Mouse (Mus musculus) forebrain, embryonic 15.5 days (tissue): ENCODE data around the gene Sparcl1. TPM values are rescaled to one million over a fixed set of nuclear protein-coding genes. Genes with fewer than 3 reads are reported as not detected.

ENCODE experiments used
- ATAC-seq: fragments of 200-750 bp; cut with Nextera tagmentation; replicated peaks from 2 replicates; pipeline ENCODE4 v1.8.0; 2017; ENCODE audit warnings: mild to moderate bottlenecking, moderate TSS enrichment, moderate library complexity
- H3K27ac ChIP-seq: fragments of 300-500 bp; sonication (generic); replicated peaks from 2 replicates; pipeline ENCODE4 v1.5.1; 2015; ENCODE audit warnings: mild to moderate bottlenecking, inconsistent platforms
- H3K27me3 ChIP-seq: fragments of 300-500 bp; sonication (generic); 2 replicates; pipeline ENCODE4 v1.6.1; 2015; ENCODE audit warnings: inconsistent platforms
- H3K36me3 ChIP-seq: fragments of 300-500 bp; sonication (generic); 2 replicates; pipeline ENCODE4 v1.6.1; 2015; ENCODE audit warnings: mild to moderate bottlenecking, inconsistent platforms
- H3K4me1 ChIP-seq: fragments of 300-500 bp; sonication (generic); 2 replicates; pipeline ENCODE4 v1.6.1; 2015; ENCODE audit warnings: inconsistent platforms
- H3K4me2 ChIP-seq: fragments of 300-500 bp; sonication (generic); replicated peaks from 2 replicates; pipeline ENCODE4 v1.6.1; 2015; ENCODE audit warnings: mild to moderate bottlenecking, inconsistent platforms
- H3K4me3 ChIP-seq: fragments of 300-500 bp; sonication (generic); 2 replicates; pipeline ENCODE4 v1.5.1; 2015; ENCODE audit warnings: mild to moderate bottlenecking, inconsistent platforms
- H3K9ac ChIP-seq: fragments of 300-500 bp; sonication (generic); replicated peaks from 2 replicates; pipeline ENCODE4 v1.6.1; 2015; ENCODE audit warnings: mild to moderate bottlenecking, inconsistent platforms
- H3K9me3 ChIP-seq: fragments of 300-500 bp; sonication (generic); 2 replicates; pipeline ENCODE4 v1.6.1; 2016; ENCODE audit warnings: inconsistent platforms
- WGBS: fragments of 180-500 bp; shearing (Covaris S2); methylation state at CpG from one replicate; pipeline ENCODE4 v1.1.7; 2015; ENCODE audit warnings: mixed read lengths; 5-methylcytosine and 5-hydroxymethylcytosine counted together
- polyA plus RNA-seq: library from polyadenylated mRNA; unstranded; fragments of >200 nt; fragmentation: Nextera tagmentation; extraction: Ambion mirVana; gene quantifications from 2 replicates; pipeline ENCODE4 v1.2.1, GENCODE M21; 2015

Sparcl1 gene
- polyA plus RNA-seq, 1 experiment from 2014 or later, result 92.8 TPM

DNA sequence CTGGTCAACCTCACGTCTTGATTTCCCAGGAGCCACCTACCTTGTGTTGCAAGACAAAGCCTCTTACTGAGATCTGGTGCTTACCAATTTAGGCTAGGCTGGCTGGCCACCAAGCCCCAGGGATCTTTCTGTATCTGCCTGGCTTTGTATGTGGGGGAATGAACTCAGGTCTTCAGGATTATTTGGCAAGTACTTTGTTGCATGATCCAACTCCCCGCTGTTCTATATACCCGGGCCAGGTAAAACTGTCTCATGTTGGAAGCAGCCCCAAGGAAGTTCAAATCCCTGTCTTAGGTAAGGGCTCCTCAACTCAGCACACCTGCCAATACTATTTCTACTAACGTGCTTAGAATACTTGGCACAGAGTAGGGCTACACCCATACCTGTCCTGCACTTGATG lies 17.4 kb upstream of the Sparcl1 start:
- no peak overlapping the region for H3K9ac ChIP-seq
- H3K36me3 ChIP-seq, result no peaks in the 10 kb centered on the region
- H3K27ac ChIP-seq, result no peak overlapping the region
- H3K4me2 ChIP-seq, result no peak overlapping the region
- H3K27me3 ChIP-seq, result no peaks in the 10 kb centered on the region
- H3K9me3 ChIP-seq, result no peaks in the 10 kb centered on the region
- WGBS, result 88% methylated on average over 4 of the region's 4 CpGs
- no peaks in the 10 kb centered on the region for H3K4me1 ChIP-seq
- H3K4me3 ChIP-seq, result no peak overlapping the region
- no peak for ATAC-seq

DNA sequence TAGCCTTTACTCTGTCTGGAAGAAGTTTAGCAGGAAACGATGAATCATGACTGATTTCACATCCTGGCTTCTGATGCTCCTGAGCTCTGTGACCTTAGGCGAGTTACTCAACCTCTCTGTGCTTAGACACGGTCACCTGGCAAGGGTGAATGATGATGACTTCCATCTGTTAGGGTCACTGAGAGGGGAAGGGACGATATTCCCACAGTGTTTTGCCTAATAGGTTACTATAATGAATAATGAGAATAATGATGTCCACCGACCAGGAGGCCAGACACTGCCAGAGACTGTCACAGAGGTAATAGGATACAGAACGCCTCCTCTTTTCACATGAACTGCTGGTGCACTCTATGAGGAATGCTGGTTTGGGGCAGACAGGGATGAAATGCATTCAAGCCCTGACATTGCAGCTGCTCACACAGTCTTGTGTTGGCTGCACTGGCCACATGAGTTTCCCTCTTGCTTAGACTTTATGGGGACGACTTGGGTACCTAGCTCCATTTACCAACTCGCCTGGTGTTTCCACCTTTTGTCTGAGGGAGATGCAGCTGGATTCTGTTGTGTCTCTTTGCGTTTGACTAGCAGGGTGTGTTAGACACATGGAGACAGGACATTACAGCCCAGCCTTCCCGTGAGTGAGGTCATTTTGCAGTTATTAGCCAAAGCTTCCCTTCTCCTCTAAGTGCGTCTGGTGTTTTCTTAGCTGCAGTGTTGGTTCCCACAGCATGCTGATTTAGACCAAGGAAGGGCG lies 14.9 kb upstream of the Sparcl1 start:
- 79% methylated on average over 12 of the region's 12 CpGs for WGBS
- H3K27ac ChIP-seq, result no peak overlapping the region
- no peaks in the 10 kb centered on the region for H3K36me3 ChIP-seq

DNA sequence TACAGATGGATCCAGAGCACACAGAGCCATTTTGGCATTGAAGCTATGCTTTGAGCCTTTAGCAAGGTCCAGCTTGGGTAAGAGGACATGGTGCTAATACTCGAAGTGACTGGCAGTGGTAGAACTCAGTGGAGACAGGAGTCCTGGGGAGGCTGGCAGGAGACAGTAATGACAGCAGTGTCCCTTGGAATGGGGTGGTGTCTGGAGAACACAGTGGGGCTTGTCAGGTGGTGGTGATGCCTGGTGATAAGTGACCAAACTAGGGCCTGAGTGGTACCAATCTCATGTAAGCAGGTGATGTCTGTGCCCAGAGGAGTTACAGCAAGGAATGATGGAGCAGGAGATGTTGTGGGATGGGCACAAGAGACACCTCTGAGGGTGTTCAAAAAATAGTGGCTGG lies 13.8 kb upstream of the Sparcl1 start:
- no peak overlapping the region for H3K9ac ChIP-seq
- no peaks in the 10 kb centered on the region for H3K27me3 ChIP-seq
- no peak overlapping the region for H3K27ac ChIP-seq
- H3K4me1 ChIP-seq, result no peaks in the 10 kb centered on the region
- WGBS, result 90% methylated on average over 1 of the region's 1 CpGs
- no peaks in the 10 kb centered on the region for H3K9me3 ChIP-seq
- no peak for ATAC-seq
- no peaks in the 10 kb centered on the region for H3K36me3 ChIP-seq
- no peak overlapping the region for H3K4me3 ChIP-seq
- no peak overlapping the region for H3K4me2 ChIP-seq

More for the DNA sequence above, 14.9 kb upstream of the Sparcl1 start:
- Histone ChIP-seq H3K4me2 (no peak overlapping the region), H3K4me3 (no peak overlapping the region), H3K27me3 (no peaks in the 10 kb centered on the region), H3K4me1 (no peaks in the 10 kb centered on the region), H3K9me3 (no peaks in the 10 kb centered on the region), H3K9ac (no peak overlapping the region)
- ATAC-seq, result no peak

DNA sequence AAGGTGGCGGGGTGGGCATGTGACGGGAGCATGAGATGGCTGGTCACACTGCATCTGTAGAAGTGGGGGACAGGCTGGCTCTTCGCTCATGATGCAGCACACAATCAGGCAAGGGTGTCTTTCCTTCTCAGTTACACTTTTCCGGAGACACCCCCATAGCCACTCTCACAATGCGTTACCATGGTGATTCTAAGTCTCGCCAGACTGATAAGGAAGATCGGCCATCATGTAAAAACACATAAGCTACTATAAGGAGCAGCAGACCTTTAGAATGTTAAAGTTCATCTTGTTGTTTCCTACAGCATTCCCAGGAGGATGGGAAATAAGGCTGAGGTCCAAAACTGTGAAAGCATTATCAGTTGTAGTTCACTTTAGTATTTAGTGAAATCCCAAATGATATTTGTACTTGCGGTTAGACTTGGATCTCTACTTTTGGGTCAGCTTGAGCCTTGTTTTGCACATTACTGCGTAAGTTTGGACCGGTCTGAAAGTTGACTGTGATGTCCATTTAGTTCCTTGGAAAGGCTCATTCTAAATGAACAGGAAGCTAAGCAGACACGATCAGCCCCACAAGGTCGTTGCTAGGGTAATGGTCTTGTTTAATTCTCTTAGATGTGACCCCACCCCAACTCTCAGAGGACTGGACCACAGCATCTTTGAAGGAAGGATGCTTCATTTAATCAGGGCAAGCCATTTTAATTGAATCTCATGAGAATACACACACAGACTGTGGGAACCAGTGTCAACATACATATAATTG lies 13.2 kb upstream of the Sparcl1 start:
- 90% methylated on average over 12 of the region's 12 CpGs for WGBS
- Histone ChIP-seq H3K27me3 (no peaks in the 10 kb centered on the region), H3K27ac (no peak overlapping the region), H3K4me1 (no peaks in the 10 kb centered on the region), H3K9me3 (no peaks in the 10 kb centered on the region), H3K9ac (no peak overlapping the region), H3K36me3 (no peaks in the 10 kb centered on the region), H3K4me2 (no peak overlapping the region), H3K4me3 (no peak overlapping the region)
- ATAC-seq, result no peak

DNA sequence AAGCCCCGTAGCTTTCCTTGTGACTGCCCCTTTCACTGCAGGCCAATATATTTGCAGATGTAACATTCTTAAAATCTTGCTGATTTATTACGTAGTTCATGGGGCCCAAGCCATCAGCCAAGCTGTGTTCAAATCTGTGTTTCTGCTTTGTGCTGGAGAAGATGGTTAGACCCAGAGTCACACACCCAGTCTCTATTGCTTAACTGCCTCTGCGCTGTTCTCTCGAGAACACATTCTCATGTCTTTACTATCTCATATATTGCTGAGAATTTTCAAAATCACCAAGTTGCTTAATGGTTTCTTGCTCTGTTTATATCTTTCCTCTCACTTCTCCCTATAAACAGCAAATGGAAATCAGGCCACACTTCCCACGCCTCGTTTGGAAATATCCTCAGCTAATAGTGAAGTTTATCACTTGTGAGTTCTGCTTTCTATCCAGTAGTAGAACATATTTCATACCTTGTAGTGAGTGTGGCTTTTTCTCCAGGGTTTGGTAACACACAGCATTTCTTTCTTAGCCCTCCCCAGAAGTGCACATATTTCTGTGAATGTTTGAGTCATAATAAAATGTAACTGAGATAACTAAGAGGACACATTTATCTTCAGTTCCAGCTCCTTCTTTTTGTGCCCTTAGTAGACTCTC lies 10.6 kb upstream of the Sparcl1 start:
- 88% methylated on average over 6 of the region's 6 CpGs for WGBS
- Histone ChIP-seq H3K9me3 (no peaks in the 10 kb centered on the region), H3K9ac (no peak overlapping the region), H3K4me3 (no peak overlapping the region), H3K27me3 (no peaks in the 10 kb centered on the region), H3K36me3 (no peaks in the 10 kb centered on the region), H3K4me2 (no peak overlapping the region), H3K27ac (no peak overlapping the region), H3K4me1 (no peaks in the 10 kb centered on the region)
- no peak for ATAC-seq

DNA sequence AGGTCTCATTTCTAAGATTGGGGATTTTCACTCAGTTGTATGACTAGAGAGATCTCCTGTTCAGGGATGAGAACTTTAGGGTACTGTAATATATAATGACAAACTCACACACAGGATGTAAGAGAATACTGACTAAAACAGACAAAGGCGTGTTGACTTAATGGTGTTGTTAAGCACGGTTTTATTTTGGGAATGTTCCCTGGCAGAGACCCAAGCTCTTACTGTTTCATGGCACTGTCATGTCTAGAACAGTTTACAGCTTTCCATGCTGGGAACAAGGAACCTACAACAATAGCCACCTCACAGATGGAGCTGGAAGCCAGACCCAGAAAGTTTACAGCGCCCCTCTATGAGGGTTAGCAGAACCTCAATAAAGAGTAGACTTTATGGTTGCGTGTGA lies 2.4 kb upstream of the Sparcl1 start:
- ATAC-seq, result no peak
- Histone ChIP-seq H3K27ac (no peak overlapping the region), H3K9me3 (no peaks in the 10 kb centered on the region), H3K9ac (no peak overlapping the region), H3K4me1 (peaks cover 37% of the 10 kb centered on the region), H3K4me3 (no peak overlapping the region), H3K4me2 (no peak overlapping the region), H3K36me3 (no peaks in the 10 kb centered on the region), H3K27me3 (no peaks in the 10 kb centered on the region)
- WGBS, result 78% methylated on average over 4 of the region's 4 CpGs

DNA sequence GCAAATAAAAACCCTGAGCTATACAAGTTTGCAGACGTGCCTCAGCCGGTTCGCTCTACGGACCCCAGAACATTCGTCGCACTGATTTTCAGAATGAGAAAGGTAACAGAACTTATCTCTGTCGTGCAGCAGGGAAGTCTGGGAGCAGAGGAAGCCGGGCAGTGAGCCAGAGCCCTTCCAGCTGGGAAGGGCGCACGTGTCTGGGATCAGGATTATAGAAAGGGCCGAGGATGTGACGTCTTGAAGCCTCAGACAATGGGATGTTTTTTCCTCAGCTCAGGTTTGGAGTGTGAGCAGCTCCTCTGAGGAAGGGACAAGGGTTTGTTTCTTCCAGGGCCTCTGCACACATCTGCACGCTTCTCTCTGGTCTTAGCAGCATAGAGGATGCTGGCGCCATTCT lies 1.6 kb upstream of the Sparcl1 start:
- Histone ChIP-seq H3K36me3 (no peaks in the 10 kb centered on the region), H3K4me2 (no peak overlapping the region), H3K9me3 (no peaks in the 10 kb centered on the region), H3K4me3 (no peak overlapping the region), H3K4me1 (peaks cover 44% of the 10 kb centered on the region), H3K27me3 (no peaks in the 10 kb centered on the region), H3K9ac (no peak overlapping the region), H3K27ac (no peak overlapping the region)
- WGBS, result 50% methylated on average over 14 of the region's 14 CpGs
- no peak for ATAC-seq

DNA sequence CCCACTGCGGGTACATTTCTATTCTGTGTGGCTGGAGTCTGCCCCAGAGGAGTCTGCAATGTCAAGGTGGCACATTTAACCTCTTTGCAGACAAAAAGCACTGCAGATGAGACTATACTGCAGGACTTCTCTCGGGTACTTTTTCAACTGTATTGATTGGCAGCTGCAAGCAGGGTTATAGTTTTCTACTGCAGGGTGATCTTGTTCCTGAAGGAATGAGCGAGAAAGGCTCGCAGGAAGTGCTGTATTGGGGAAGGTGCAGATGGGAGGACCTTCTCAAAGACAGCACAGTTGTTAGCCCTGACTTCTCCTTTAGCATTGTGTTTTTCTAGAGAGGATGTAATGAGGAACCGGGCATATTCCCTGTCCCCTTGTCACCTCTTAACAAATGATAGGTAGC lies 1.0 kb downstream of the Sparcl1 start:
- Histone ChIP-seq H3K9ac (peak overlapping the region; percentile 18; the same call in 1 of the 2 replicates), H3K27me3 (no peaks in the 10 kb centered on the region), H3K27ac (peak overlapping the region; percentile 81), H3K4me2 (peak overlapping the region; percentile 36), H3K4me3 (peak overlapping the region; percentile 21), H3K36me3 (no peaks in the 10 kb centered on the region), H3K4me1 (peaks cover 67% of the 10 kb centered on the region), H3K9me3 (no peaks in the 10 kb centered on the region)
- ATAC-seq, result no peak
- 24% methylated on average over 5 of the region's 5 CpGs for WGBS

DNA sequence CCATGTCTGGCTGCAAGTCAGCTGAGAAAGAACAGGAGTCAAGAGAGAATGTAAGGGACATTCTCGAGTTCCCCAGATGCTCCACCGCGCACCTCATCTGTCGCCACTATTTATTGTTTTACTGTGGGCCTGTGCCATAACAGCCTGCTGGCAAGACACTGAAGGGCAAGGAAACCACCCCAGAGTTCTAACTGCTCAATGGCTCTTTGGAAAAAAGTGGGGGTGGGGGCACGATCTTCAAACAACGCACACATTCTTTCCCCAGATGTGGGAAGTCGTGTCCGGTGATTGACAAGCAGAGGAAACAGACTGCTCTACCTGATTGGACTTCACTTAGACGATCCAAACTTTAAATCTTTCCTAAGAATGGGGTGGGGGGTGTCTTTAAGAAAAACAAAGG lies 1.5 kb downstream of the Sparcl1 start:
- Histone ChIP-seq H3K27ac (peak overlapping the region; percentile 81; the same call in 1 of the 2 replicates), H3K4me3 (peak overlapping the region; percentile 21), H3K4me2 (peak overlapping the region; percentile 36), H3K27me3 (no peaks in the 10 kb centered on the region), H3K4me1 (peaks cover 67% of the 10 kb centered on the region), H3K9me3 (no peaks in the 10 kb centered on the region), H3K36me3 (no peaks in the 10 kb centered on the region), H3K9ac (no peak overlapping the region)
- no peak for ATAC-seq
- 14% methylated on average over 9 of the region's 9 CpGs for WGBS

DNA sequence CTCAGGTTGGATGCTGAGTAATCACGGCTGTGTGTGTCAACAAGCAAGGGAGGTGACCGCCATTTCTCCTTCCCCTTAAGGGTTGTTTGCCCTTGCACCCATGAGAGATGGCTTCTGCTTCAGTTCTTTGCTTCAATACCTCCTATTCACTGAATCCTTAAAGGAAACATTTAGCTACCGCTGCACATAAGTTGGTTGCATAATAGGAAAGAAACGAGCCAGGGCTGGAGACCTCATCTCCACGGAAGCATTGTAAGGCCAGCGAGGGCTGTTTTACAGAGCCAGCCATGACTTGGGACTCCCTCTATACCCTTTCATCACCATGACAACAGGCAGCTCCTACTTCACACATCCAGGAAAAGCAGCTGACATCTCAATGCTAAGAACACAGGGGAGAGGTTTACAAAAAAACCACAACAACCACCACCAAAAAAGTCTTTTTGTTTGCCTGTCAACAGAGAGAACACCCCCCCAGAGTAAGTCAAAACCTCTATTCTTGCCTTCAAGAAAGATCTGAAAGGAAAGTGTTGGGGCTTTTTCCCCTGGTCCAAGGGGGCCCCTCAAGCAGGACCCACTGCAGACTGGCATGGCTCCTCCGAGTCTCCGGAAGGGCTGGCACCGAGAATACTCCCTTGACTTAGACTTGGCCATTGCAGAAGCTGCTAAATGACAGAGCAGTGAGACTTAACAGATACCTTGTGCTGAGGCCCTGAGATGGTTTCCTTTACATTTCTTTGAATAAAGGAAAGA lies 3.2 kb downstream of the Sparcl1 start:
- Histone ChIP-seq H3K27ac (peak overlapping the region; percentile 81), H3K9ac (no peak overlapping the region), H3K27me3 (no peaks in the 10 kb centered on the region), H3K4me2 (peak overlapping the region; percentile 8; the same call in 1 of the 2 replicates), H3K4me3 (no peak overlapping the region), H3K4me1 (peaks cover 66% of the 10 kb centered on the region), H3K36me3 (no peaks in the 10 kb centered on the region), H3K9me3 (no peaks in the 10 kb centered on the region)
- ATAC-seq, result peak; percentile 84
- 4% methylated on average over 9 of the region's 9 CpGs for WGBS

DNA sequence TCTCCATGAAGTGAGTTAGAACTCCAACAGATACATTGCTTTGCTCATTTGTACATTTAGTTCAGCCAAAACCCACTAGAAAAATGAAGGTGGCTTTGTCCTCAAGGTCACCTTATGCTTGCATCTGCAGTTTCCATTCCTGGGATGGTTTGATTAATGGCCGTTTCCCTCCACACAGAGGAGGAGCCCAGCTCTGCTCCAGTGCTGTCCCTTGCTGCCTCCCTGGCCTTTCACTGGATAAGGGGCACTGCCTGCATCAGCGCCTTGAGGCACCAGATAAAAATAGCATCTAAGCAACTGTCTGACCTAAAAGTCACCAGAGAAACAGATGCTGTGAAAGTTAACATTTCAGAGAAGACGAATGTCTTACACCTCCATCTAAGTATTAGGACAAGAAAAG lies 4.0 kb downstream of the Sparcl1 start:
- ATAC-seq, result no peak
- Histone ChIP-seq H3K27me3 (no peaks in the 10 kb centered on the region), H3K4me2 (peak overlapping the region; percentile 45), H3K27ac (peak overlapping the region; percentile 81), H3K4me3 (no peak overlapping the region), H3K4me1 (peaks cover 62% of the 10 kb centered on the region), H3K9me3 (no peaks in the 10 kb centered on the region), H3K9ac (0 out of 2 replicates have a peak overlapping the region, but pooled peaks have one; percentile 36), H3K36me3 (no peaks in the 10 kb centered on the region)
- WGBS, result 46% methylated on average over 3 of the region's 3 CpGs
